In genomic region chr9:107626158-107626843, GRCm38 (mm10) we compare ENCODE assay signal across 8 mouse cellular contexts. TPM values are rescaled to one million over a fixed set of nuclear protein-coding genes. Genes with fewer than 3 reads are reported as not detected.
DNase-seq lines count a peak whose midpoint lies in the region; ATAC-seq and TF ChIP-seq lines count a peak whose summit lies in the region.

No protein-coding gene starts in this region.

- peak overlapping the region; percentile 25 for H3K4me2 ChIP-seq in forebrain, embryonic 16.5 days (ENCODE audit: low read length)
- peak overlapping the region; percentile 43 for H3K4me2 ChIP-seq in liver, embryonic 15.5 days

- ATAC-seq in G1E (ENCODE audit: extremely low read depth, insufficient number of reproducible peaks, low FRiP score, poor library complexity, severe bottlenecking) = no peak
- ATAC-seq in forebrain, embryonic 16.5 days = peak; percentile 59
- peak; percentile 38; the same call in 1 of the 2 replicates for ATAC-seq in liver, embryonic 15.5 days (ENCODE audit: insufficient read depth)

- H3K9ac ChIP-seq in forebrain, embryonic 16.5 days (replicated peaks; ENCODE audit: low read depth, low read length) = peak overlapping the region; percentile 56
- peak overlapping the region; percentile 40; the same call in 1 of the 2 replicates for H3K9ac ChIP-seq in liver, embryonic 15.5 days

- H3K4me1 ChIP-seq in heart, embryonic 10.5 days = peaks cover 74% of the 10 kb centered on the region
- H3K4me1 ChIP-seq in G1E (ENCODE audit: insufficient read depth, low read depth, low read length) = peaks cover 80% of the 10 kb centered on the region
- peaks cover 57% of the 10 kb centered on the region for H3K4me1 ChIP-seq in forebrain, embryonic 16.5 days (replicated peaks; ENCODE audit: control insufficient read depth, insufficient read depth, low read length)
- H3K4me1 ChIP-seq in liver, embryonic 15.5 days (replicated peaks) = peaks cover 76% of the 10 kb centered on the region

- 51% methylated on average over 14 of the region's 15 CpGs for WGBS in heart, embryonic 10.5 days
- WGBS in forebrain, embryonic 16.5 days = 29% methylated on average over 13 of the region's 15 CpGs
- 41% methylated on average over 15 of the region's 15 CpGs for WGBS in liver, embryonic 15.5 days (ENCODE audit: insufficient replicate concordance)

- peak overlapping the region; percentile 90 for H3K27ac ChIP-seq in heart, embryonic 10.5 days
- peak overlapping the region; percentile 92 for H3K27ac ChIP-seq in forebrain, embryonic 16.5 days (ENCODE audit: low read length)
- H3K27ac ChIP-seq in liver, embryonic 15.5 days (replicated peaks) = peak overlapping the region; percentile 66

- no peaks in the 10 kb centered on the region for H3K9me3 ChIP-seq in heart, embryonic 10.5 days
- H3K9me3 ChIP-seq in G1E (replicated peaks) = no peaks in the 10 kb centered on the region
- no peaks in the 10 kb centered on the region for H3K9me3 ChIP-seq in forebrain, embryonic 16.5 days (ENCODE audit: control insufficient read depth, low read length)
- no peaks in the 10 kb centered on the region for H3K9me3 ChIP-seq in liver, embryonic 15.5 days (replicated peaks)

- intact Hi-C loops in heart, postnatal 14 days (cut with DNase I) = loop anchor here (2.0 kb wide), 1 partner anchor 24 kb away; no protein-coding TSS in a partner anchor

- no peak for DNase-seq in heart, embryonic 10.5 days (ENCODE audit: low spot score)
- no peak for DNase-seq in heart, postnatal 14 days
- no peak for DNase-seq in G1E (ENCODE audit: low spot score)
- DNase-seq in adrenal gland, postnatal 14 days = no peak
- DNase-seq in ovary, adult 18-20 months (ENCODE audit: low spot score) = no peak
- DNase-seq in frontal cortex, postnatal 25 days (ENCODE audit: low spot score in 2 of 2) = no peak

- H3K27me3 ChIP-seq in heart, embryonic 10.5 days (ENCODE audit: insufficient read depth, poor library complexity, severe bottlenecking) = no peaks in the 10 kb centered on the region
- H3K27me3 ChIP-seq in G1E (ENCODE audit: insufficient read depth, low read length) = no peaks in the 10 kb centered on the region
- no peaks in the 10 kb centered on the region for H3K27me3 ChIP-seq in forebrain, embryonic 16.5 days (replicated peaks; ENCODE audit: control insufficient read depth, insufficient read depth, low read length)
- no peaks in the 10 kb centered on the region for H3K27me3 ChIP-seq in liver, embryonic 15.5 days

- TF ChIP-seq CTCF in G1E (IDR thresholded peaks at IDR 0.05; ENCODE audit: low read depth, low read length) = no peak

- H3K4me3 ChIP-seq in heart, embryonic 10.5 days = peak overlapping the region; percentile 42
- peak overlapping the region; percentile 13; the same call in 1 of the 2 replicates for H3K4me3 ChIP-seq in G1E (ENCODE audit: low read depth, low read length)
- H3K4me3 ChIP-seq in forebrain, embryonic 16.5 days (replicated peaks; ENCODE audit: low read length) = peak overlapping the region; percentile 14; the same call in 1 of the 2 replicates
- H3K4me3 ChIP-seq in liver, embryonic 15.5 days (replicated peaks) = no peak overlapping the region

- H3K36me3 ChIP-seq in heart, embryonic 10.5 days = peaks cover 55% of the 10 kb centered on the region
- H3K36me3 ChIP-seq in G1E (replicated peaks) = peaks cover 96% of the 10 kb centered on the region
- no peaks in the 10 kb centered on the region for H3K36me3 ChIP-seq in forebrain, embryonic 16.5 days (ENCODE audit: control insufficient read depth, insufficient read depth)
- peaks cover 56% of the 10 kb centered on the region for H3K36me3 ChIP-seq in liver, embryonic 15.5 days (replicated peaks)

RNA-seq across cellular contexts. Expression of gene Gnai2, which starts 8.9 kb away (rescaled TPM):
- 359 and 404 TPM in 2 replicates for polyA plus RNA-seq in heart, embryonic 10.5 days (2016; fragmentation: Nextera tagmentation; extraction: Ambion mirVana)
- total RNA-seq in heart, postnatal 14 days (2021) = 100 to 1,000 TPM; 318 to 327 TPM
- total RNA-seq in G1E (2014; fragmentation: Nextera tagmentation) (337 and 375 TPM in 2 replicates), G1E (2017) (232 TPM in 2 replicates)
- 657 and 787 TPM in 2 replicates for polyA plus RNA-seq in G1E (2012)
- polyA plus RNA-seq in forebrain, embryonic 16.5 days (2015; fragmentation: Nextera tagmentation; extraction: Ambion mirVana) = 299 and 316 TPM in 2 replicates
- polyA plus RNA-seq in liver, embryonic 15.5 days (2015; fragmentation: Nextera tagmentation; extraction: Ambion mirVana) = 162 and 167 TPM in 2 replicates
- total RNA-seq in adrenal gland, postnatal 14 days (2021) = 249 and 284 TPM in 2 replicates

RNA-seq across cellular contexts. Expression of gene Sema3b, which starts 17.3 kb away (rescaled TPM):
- polyA plus RNA-seq in heart, embryonic 10.5 days (2016; fragmentation: Nextera tagmentation; extraction: Ambion mirVana) = 4.9 and 8.2 TPM in 2 replicates
- 10 to 100 TPM; 11.3 to 12.1 TPM for total RNA-seq in heart, postnatal 14 days (2021)
- total RNA-seq in G1E (2014; fragmentation: Nextera tagmentation) (not detected in 2 replicates), G1E (2017) (0.27 TPM in 1 of 2 replicates, not detected in the other)
- polyA plus RNA-seq in G1E (2012) = not detected in 2 replicates
- polyA plus RNA-seq in forebrain, embryonic 16.5 days (2015; fragmentation: Nextera tagmentation; extraction: Ambion mirVana) = 2.3 and 3.0 TPM in 2 replicates
- 0.74 and 0.77 TPM in 2 replicates for polyA plus RNA-seq in liver, embryonic 15.5 days (2015; fragmentation: Nextera tagmentation; extraction: Ambion mirVana)
- total RNA-seq in adrenal gland, postnatal 14 days (2021) = 8.3 and 8.7 TPM in 2 replicates

RNA-seq across cellular contexts. Expression of gene Ifrd2, which starts 38.9 kb away (rescaled TPM):
- 58.0 and 62.8 TPM in 2 replicates for polyA plus RNA-seq in heart, embryonic 10.5 days (2016; fragmentation: Nextera tagmentation; extraction: Ambion mirVana)
- 10 to 100 TPM; 36.7 to 47.1 TPM for total RNA-seq in heart, postnatal 14 days (2021)
- total RNA-seq in G1E (2014; fragmentation: Nextera tagmentation) = 178 and 183 TPM in 2 replicates
- total RNA-seq in G1E (2017) = 76.0 and 76.7 TPM in 2 replicates
- polyA plus RNA-seq in G1E (2012) = 153 and 156 TPM in 2 replicates
- polyA plus RNA-seq in forebrain, embryonic 16.5 days (2015; fragmentation: Nextera tagmentation; extraction: Ambion mirVana) = 14.4 and 16.8 TPM in 2 replicates
- 161 and 198 TPM in 2 replicates for polyA plus RNA-seq in liver, embryonic 15.5 days (2015; fragmentation: Nextera tagmentation; extraction: Ambion mirVana)
- total RNA-seq in adrenal gland, postnatal 14 days (2021) = 42.1 and 43.1 TPM in 2 replicates

RNA-seq across cellular contexts. Expression of gene Slc38a3, which starts 43.0 kb away (rescaled TPM):
- polyA plus RNA-seq in heart, embryonic 10.5 days (2016; fragmentation: Nextera tagmentation; extraction: Ambion mirVana) = 4.2 and 4.5 TPM in 2 replicates
- total RNA-seq in heart, postnatal 14 days (2021) = 10 to 100 TPM; 48.6 to 53.3 TPM
- total RNA-seq in G1E (2014; fragmentation: Nextera tagmentation) (not detected in 2 replicates), G1E (2017) (0.11 and 0.12 TPM in 2 replicates)
- polyA plus RNA-seq in G1E (2012) = not detected in 2 replicates
- 30.4 and 32.6 TPM in 2 replicates for polyA plus RNA-seq in forebrain, embryonic 16.5 days (2015; fragmentation: Nextera tagmentation; extraction: Ambion mirVana)
- polyA plus RNA-seq in liver, embryonic 15.5 days (2015; fragmentation: Nextera tagmentation; extraction: Ambion mirVana) = 35.0 and 50.9 TPM in 2 replicates
- total RNA-seq in adrenal gland, postnatal 14 days (2021) = 4.9 and 85.2 TPM in 2 replicates

RNA-seq across cellular contexts. Expression of gene Hyal3, which starts 45.7 kb away (rescaled TPM):
- 0.36 and 0.70 TPM in 2 replicates for polyA plus RNA-seq in heart, embryonic 10.5 days (2016; fragmentation: Nextera tagmentation; extraction: Ambion mirVana)
- total RNA-seq in heart, postnatal 14 days (2021) = under 1 TPM; 0.31 to 0.49 TPM
- total RNA-seq in G1E (2014; fragmentation: Nextera tagmentation) (4.6 and 7.7 TPM in 2 replicates), G1E (2017) (1.1 and 1.4 TPM in 2 replicates)
- polyA plus RNA-seq in G1E (2012) = 0.29 and 0.53 TPM in 2 replicates
- 1.4 TPM in 2 replicates for polyA plus RNA-seq in forebrain, embryonic 16.5 days (2015; fragmentation: Nextera tagmentation; extraction: Ambion mirVana)
- 0.64 TPM in 2 replicates for polyA plus RNA-seq in liver, embryonic 15.5 days (2015; fragmentation: Nextera tagmentation; extraction: Ambion mirVana)
- total RNA-seq in adrenal gland, postnatal 14 days (2021) = 1.4 and 1.6 TPM in 2 replicates
